Mouse (Mus musculus): ENCODE measurements around the gene Hoxc8.

The Hoxc8 gene

DNA sequence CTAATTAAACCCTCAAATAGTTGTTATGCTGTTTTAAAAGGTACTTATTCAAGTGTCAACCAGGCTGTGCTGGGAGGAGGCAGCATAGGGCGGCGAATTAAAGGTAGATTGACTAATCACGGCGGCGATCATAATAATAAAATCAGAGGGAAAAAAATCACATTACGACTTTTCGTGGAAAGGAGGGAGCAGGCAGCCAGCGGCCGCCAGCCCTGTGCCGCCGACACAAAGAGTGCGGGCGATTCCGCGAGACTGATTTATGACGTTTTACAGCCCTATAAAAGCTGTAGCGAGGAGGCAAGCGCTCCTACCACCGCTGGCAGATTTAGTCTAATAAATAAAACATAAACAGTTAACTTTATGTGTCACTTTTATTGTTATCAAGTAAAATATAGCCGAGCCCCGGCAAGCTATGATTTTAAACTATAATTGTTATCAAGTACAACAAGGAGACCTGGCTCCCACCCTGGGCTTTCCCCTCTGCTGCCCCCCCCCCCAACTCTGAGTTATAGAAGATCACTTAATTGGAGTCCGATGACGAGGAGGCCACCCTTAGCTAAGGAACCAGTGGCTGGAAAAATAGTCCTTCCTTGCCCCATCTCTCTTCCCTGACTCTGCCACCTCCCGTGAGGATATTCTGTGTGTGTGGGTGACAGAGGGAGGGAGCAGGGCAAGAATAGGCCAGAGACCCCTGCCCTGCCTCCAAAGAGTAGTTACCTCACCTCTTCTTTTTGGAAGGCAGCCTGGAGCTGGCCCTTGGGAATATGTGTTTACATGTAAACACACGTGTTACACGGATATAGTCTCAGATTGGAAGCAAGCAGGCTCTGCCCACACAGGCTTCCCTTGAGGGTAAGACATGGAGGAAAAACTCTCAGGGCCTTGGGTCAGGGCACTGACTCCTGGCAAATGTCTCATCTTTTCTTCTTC lies 42.5 kb downstream of the Hoxc8 start:
- DNase-seq (ENCODE audit: extremely low spot score) = peak; percentile 69

DNA sequence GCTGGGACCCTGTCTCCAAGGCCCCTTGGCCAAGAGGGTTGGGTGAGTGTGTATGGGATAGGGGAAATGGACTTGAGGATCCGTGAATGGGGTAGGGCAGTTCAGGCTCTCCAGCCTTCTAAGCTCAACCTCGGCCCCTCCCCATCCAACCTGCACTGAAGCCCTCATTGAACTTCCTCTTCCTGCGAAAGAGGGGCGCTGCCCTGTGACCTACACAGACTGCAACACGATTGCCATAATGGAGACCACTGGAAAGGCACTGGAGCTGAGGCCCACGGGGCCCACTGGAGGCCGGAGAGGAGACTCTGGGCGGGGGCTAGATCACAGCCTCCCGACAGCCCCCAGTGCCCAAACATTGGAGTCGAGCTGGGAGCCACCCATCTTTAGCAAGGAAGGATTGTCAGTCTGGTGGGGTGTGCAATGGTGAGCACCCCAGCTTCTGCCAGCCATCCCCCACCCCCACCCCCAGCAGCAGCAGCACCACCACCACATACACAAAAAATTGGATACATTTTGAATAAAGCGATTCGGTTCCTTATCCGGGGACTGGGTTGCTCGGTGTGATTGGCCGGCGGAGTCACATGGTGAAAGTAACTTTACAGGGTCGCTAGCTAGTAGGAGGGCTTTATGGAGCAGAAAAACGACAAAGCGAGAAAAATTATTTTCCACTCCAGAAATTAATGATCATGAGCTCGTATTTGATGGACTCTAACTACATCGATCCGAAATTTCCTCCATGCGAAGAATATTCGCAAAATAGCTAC lies 43.8 kb downstream of the Hoxc8 start:
- peak; percentile 62 for DNase-seq (ENCODE audit: extremely low spot score)

DNA sequence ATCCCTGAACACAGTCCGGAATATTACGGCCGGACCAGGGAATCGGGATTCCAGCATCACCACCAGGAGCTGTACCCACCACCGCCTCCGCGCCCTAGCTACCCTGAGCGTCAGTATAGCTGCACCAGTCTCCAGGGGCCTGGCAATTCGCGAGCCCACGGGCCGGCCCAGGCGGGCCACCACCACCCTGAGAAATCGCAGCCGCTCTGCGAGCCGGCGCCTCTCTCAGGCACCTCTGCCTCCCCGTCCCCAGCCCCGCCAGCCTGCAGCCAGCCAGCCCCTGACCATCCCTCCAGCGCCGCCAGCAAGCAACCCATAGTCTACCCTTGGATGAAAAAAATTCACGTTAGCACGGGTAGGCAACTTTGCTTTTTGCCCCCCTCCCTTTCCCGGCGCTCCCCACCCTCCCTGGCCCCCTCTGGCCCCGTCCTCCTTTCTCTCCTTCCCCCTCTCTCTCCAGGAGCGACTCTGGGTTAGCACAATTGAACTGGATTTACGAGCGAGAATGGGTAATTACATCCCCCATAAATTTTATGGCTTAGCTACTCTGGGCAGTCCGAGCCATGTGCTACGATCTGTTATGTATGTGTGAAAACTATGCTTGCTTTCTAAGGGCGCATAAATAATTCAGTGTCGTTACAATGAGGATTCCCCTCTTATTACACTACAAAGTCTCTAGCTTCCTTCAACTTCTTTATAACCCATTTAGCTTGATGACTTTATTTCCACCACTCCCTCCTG lies 44.6 kb downstream of the Hoxc8 start:
- peak; percentile 71 for DNase-seq (ENCODE audit: extremely low spot score)

DNA sequence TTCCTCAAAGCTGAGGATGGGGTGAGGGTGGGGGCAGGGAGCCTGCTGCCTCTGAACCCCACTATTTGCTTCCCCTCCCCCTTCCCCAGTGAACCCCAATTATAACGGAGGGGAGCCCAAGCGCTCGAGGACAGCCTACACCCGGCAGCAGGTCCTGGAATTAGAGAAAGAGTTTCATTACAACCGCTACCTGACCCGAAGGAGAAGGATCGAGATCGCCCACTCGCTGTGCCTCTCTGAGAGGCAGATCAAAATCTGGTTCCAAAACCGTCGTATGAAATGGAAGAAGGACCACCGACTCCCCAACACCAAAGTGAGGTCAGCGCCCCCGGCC lies 45.1 kb downstream of the Hoxc8 start:
- DNase-seq (ENCODE audit: extremely low spot score) = peak; percentile 58

DNA sequence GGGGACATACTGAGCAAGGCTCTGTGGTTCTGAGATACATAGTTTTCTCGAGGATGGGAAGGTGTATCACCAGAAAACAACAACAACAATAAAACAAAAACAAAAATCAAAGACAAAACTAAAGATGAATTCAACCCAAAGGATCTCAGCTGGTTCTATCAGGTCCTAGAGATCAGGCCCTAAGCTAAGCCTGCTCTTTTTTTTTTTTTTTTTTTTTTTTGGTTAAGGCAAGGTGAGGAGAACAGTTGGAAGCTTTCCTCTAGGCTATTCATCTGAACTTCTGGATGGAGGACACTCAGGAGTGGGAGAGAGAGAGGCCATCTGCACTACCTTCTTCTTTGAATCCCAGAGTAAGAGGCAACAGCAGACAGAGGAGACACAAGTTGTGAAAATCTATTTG lies 47.2 kb downstream of the Hoxc8 start:
- no peak for DNase-seq (ENCODE audit: extremely low spot score)

DNA sequence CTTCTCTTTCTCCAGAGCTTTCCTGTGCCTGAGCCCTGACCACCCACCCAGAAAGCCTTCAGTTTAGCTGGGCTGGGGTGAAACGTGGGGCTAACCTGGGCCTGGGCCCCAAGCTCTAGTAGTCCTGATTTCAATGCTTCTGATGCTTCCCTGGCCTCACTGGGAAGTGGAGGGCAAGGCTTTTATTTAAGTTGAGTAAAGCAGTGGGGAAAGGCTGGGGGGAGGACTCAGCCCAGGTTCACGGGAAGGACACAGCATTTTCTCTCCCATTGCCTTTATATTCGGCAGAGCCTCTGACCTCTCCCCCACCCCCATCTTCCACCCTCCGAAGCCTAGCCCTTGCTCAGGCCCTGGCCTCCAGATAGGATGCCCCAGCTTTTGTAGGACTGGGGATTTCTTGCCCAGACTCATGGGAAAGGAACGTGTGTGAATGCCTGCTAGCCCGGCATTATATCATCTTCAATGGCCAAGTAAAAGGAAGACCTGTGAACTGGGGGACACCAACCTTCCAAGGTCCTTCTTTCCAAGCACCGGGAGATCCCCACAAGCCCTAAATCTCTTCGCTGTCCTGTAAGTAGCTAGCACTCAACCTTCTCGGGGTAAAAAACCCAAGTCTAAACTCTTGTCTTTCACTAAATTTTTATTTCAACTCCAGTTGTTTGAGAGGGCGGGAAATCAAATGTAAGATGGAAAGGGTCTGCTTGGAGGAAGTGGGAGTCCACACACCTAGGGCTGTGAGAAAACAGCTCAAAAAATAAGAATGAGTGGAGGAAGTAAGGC lies 48.5 kb downstream of the Hoxc8 start:
- DNase-seq (ENCODE audit: extremely low spot score) = peak; percentile 66

DNA sequence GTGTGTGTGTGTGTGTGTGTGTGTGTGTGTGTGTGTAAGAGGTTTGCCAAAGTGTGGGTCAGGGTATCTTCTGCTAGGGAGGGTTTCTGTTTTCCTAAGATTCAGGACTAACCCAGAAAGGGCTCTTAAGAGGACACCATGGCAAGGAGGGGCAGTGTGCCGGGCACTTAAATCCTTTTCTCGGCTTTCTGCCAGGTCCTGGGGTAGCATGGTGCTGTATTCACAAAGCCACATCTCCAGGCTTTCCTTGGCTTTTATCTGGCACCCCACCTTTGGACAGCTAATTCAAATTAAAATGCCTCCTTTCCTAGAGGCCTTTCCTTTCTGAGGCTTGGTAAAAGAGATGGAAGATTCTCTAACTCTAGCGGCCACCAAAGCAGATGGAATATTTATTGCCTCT lies 49.2 kb downstream of the Hoxc8 start:
- no peak for DNase-seq (ENCODE audit: extremely low spot score)

DNA sequence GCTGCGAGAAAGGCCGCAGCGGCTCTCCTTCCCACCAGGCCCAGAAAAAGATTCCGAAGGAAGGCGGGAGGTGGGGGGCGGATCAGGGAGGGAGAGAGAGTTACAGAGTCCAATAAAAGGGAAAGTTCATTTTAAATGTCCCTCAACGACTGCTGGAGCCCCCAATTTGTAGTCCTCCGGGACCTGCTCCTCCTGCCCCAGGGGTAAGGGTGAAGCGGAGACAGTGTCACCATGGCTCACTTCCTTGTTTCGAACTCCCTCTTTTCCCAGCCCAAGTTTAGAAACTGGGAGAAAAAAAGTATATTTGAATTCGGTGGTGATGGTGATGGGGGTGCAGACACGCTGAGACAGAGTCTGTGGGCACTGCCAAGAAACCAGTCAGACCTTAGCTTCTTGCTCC lies 50.2 kb downstream of the Hoxc8 start:
- no peak for DNase-seq (ENCODE audit: extremely low spot score)

DNA sequence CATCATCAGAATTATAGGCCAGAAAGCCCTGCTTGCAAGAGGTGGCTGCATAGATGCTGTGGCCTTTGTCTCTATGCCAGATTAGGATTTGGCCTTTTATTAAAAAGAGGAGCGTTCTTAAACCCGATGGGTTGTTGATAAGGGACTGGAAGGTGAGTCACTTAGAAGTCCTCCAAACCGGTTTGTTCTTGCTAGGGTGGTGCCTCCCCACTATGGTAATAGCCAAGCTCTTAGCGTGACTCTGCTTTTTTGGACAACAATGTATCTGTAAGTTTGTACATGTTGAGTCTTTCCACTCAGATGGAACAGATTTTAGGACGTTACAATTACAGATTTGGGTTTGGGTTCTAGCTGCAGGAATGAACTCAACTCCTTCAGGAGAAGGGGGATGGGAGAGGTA lies 51.2 kb downstream of the Hoxc8 start:
- DNase-seq (ENCODE audit: extremely low spot score) = peak; percentile 44

DNA sequence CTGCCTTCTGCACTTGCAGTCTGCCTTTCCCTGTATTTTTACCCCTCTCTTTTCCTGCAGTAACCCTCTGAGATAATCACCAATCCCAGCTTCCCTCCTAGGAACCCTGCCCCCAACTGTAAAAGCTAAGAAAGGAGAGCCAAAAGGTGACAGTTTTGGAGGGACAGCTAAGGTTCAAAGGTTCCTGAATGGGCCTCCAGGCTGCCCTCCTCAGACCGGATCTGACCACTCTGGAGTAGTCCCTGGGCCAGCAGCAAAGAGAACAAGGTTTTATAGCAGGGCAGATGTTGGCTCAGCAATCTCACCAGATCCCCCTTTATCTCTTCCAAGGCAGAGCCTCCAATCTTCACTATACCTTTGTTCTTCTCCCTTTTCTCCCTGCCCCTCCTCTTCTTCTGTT lies 51.8 kb downstream of the Hoxc8 start:
- peak; percentile 43 for DNase-seq (ENCODE audit: extremely low spot score)

Data from embryo, embryonic 9.5 days (tissue).